Mouse (Mus musculus) lung, postnatal 14 days (tissue): Measurements from ENCODE around the gene Olfr6.
"Not testable (repeated sequence)": the region's sequence is repeated elsewhere in the genome, so short reads cannot be mapped to it uniquely, and the experiment has no call there.

ENCODE experiments used
- DNase-seq: peaks from one replicate; pipeline ENCODE4 v3.0.0; 2021

Olfr6 gene

GRCm38 (mm10) chr7:106963837-106964236 lies at the start of gene Olfr6:
Olfr6 (minus strand) TSS chr7:106963937.
- DNase-seq: no peak

- DNase-seq: no peak
Observed at GRCm38 (mm10) chr7:107005972-107006371, 42.2 kb upstream of the Olfr6 start, which contains the start of gene Olfr2. Olfr2 (minus strand) TSS chr7:107006072.

- no peak for DNase-seq
Observed at GRCm38 (mm10) chr7:107004169-107004568, 40.4 kb upstream of the Olfr6 start.

GRCm38 (mm10) chr7:107000798-107001197 lies 37.1 kb upstream of the Olfr6 start:
- peak; percentile 2 for DNase-seq

- no peak for DNase-seq
Observed at GRCm38 (mm10) chr7:106985236-106985635, 21.5 kb upstream of the Olfr6 start.

- no peak for DNase-seq
Observed at GRCm38 (mm10) chr7:106975353-106975752, 11.6 kb upstream of the Olfr6 start, which contains the start of gene Olfr711. Olfr711 (minus strand) TSS chr7:106975453.

DNA sequence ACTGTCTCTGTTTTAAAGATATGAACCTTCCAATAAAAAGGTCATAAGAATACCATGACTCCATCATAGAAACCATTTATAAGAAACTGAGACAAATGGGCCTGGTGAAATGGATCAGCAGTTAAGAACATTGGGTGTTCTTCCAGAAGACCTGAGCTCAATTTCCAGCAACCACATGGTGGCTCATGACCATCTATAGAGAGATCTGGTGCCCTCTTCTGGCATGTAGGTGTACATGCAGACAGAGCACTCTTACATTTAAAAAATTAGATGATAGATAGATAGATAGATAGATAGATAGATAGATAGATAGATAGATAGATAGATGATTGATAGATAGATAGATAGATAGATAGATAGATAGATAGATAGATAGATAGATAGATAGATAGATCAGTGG lies 3.8 kb upstream of the Olfr6 start:
- DNase-seq: not testable (repeated sequence)

DNA sequence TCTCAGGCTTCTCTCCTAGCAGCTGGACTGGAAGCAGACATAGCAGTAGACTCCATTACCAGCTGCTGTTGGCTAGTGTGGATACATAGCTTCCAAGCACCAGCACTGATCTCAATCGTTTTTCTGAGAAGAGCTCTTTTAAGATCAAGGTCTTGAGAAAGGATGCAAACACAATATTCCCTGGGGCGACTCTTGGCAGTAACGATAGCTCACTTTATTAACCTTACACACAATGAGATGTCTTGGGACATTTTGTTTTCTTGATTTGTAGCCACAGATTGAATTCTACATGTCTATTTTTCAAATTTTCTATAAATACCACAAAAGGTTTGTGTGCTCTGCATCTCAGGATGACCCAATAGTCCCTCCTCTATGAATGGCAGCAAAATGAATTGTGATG lies 15.5 kb downstream of the Olfr6 start, which contains the start of gene Olfr710:
TSS of gene Olfr710 (minus strand) at position 101 of the 400 bp plus-strand sequence.
- DNase-seq: no peak

DNA sequence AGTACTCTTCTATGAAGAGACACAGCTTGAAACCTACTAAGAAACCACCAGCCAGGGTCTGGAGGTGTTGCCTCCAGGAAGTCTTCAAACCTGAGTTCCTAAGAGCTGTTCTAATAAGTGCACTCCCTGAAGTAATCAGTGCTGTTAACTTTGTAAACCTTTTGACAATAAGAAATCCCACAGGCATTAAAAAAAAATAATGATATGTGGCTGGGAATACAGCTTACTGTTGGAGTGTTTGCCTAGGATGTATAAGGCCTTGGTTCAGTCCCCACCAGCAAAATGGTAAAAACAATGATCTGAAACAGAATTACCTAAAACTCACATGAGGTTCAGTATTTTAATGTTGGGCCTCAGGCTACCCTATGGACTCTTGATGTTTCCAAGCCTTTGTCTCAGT lies 31.6 kb downstream of the Olfr6 start, which contains the start of gene Olfr709-ps1:
TSS of gene Olfr709-ps1 (minus strand) at position 101 of the 400 bp plus-strand sequence.
- DNase-seq: no peak

- DNase-seq: not testable (repeated sequence)
Observed at GRCm38 (mm10) chr7:106920961-106921360, 42.8 kb downstream of the Olfr6 start.

GRCm38 (mm10) chr7:106907676-106908075 lies 56.1 kb downstream of the Olfr6 start, which contains the start of gene Olfr1532-ps1:
Olfr1532-ps1 (plus strand) TSS chr7:106908001.
- DNase-seq: no peak
